Mouse (Mus musculus): ENCODE data around the gene Olfr288.

Olfr288 gene

GRCm38 (mm10) chr15:98195442-98195841 lies at the start of gene Olfr288:
Gene Olfr288, minus strand, starts transcription at chr15:98195542.
- DNase-seq (ENCODE audit: low spot score in 2 of 2) = no peak

- no peak for DNase-seq (ENCODE audit: low spot score in 2 of 2)
These were observed 40.1 kb upstream of the Olfr288 start for GRCm38 (mm10) chr15:98235442-98235841.

GRCm38 (mm10) chr15:98234350-98234749 lies 39.0 kb upstream of the Olfr288 start, which contains the start of gene Olfr286:
Gene Olfr286, minus strand, starts transcription at chr15:98234450.
- DNase-seq (ENCODE audit: low spot score in 2 of 2) = no peak

GRCm38 (mm10) chr15:98226096-98226495 lies 30.8 kb upstream of the Olfr288 start:
- no peak for DNase-seq (ENCODE audit: low spot score in 2 of 2)

DNA sequence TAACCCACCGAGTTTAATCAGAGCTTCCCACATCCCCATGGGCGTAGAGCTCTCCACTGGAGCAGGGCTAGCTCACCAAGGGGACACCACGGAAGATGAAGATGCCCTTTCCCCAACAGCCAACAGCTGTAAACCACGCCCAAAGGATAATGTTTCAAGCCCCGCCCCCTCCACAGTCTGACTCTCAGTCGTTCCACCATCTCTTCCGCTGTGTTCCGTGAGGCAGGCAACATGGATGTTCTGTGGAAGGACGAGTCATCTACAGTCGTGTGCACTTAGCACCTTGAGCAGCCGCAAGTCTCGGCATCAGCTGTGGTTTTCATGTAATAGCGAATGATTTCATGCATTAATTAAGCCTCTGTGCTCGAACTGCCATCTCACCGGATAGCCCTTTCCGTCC lies 30.3 kb upstream of the Olfr288 start:
- DNase-seq (ENCODE audit: low spot score in 2 of 2) = no peak

DNA sequence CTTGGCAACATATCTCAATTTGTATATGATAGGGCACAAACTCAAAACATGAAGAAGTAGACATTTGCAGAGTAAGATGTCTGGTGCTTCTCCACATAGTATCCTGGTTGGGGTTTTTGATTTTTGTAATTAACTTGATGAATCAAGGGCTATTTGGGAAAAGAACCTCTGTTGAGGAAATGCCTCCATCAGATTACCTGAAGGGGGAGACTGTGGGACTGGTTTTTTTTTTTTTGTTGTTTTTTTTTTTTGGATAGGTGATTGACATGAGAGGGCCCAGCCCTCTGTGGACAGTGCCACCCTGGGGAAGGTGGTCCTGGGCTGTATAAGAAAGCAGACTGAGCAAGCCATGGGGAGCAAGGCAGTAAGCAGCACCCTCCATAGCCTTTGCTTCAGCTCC lies 27.0 kb upstream of the Olfr288 start:
- DNase-seq (ENCODE audit: low spot score in 2 of 2) = no peak

DNA sequence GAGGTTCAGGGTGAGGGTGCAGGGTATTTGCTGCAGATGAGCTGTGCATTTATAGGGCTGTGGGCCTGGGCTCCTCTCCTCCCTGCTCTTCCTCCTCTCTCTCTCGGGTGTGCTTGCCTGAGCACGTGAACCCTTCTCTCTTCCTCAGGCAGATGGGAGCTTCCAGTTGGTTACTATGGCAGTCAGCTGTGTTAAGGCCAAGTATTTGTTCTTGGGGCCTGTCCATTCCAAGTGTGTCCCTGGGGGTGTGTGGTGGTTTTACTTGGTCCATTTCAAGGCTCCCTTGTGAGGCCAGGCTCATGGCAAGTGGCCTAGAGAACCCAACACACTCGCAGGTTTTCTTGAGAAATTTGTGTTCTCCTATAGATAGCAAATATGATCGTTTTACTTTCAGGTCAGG lies 25.5 kb upstream of the Olfr288 start, which contains the start of the genes Gm44579 and Olfr287:
TSS of gene Gm44579 (minus strand) at position 101 of the 400 bp plus-strand sequence.
TSS of gene Olfr287 (minus strand) at position 180 of the 400 bp plus-strand sequence.
- DNase-seq (ENCODE audit: low spot score in 2 of 2) = no peak

GRCm38 (mm10) chr15:98214130-98214529 lies 18.8 kb upstream of the Olfr288 start:
- no peak for DNase-seq (ENCODE audit: low spot score in 2 of 2)

- no peak for DNase-seq (ENCODE audit: low spot score in 2 of 2)
These were observed 18.1 kb upstream of the Olfr288 start for GRCm38 (mm10) chr15:98213336-98213870.

DNA sequence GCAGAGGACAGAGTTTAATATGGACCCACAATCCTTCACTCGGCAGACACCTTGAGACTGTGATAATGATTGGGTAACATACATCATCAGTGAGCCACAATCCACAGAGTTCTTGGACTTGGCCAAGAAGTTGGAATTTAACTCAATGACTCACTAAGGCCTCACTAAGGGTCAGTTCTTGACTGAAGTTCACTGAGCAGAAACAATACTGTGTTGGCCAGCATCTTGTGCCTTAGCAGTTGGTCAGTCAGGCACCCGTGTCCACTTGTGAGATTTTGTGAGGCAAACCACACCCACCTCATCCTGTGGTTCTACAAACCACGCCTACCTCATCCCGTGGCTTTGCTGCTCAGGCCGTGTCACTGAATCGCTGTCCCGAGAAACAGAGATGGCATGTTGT lies 14.3 kb upstream of the Olfr288 start:
- no peak for DNase-seq (ENCODE audit: low spot score in 2 of 2)

DNA sequence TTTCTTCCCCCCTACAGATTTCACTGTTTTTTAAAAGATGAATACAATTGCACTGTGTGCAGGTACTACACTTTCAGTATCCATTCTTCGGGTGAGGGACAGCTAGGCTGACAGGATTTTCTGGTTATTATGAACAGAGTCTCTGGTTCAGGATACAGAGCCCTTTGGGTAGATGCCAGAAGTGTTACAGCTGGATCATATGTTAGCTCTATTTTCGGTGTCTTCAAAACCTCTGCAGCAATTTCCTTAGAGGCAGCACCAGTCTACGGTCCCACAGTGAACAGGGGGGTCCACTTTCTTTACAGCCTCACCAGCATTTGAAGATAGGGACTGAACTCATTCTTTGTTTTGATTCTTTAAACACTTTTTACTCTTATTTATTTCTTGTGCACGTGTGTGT lies 10.9 kb downstream of the Olfr288 start:
- DNase-seq (ENCODE audit: low spot score in 2 of 2) = no peak

- no peak for DNase-seq (ENCODE audit: low spot score in 2 of 2)
These were observed 13.3 kb downstream of the Olfr288 start for GRCm38 (mm10) chr15:98181856-98182570.

GRCm38 (mm10) chr15:98181132-98181711 lies 14.1 kb downstream of the Olfr288 start:
- peak; percentile 52 to 83 for DNase-seq (ENCODE audit: low spot score in 2 of 2)

DNA sequence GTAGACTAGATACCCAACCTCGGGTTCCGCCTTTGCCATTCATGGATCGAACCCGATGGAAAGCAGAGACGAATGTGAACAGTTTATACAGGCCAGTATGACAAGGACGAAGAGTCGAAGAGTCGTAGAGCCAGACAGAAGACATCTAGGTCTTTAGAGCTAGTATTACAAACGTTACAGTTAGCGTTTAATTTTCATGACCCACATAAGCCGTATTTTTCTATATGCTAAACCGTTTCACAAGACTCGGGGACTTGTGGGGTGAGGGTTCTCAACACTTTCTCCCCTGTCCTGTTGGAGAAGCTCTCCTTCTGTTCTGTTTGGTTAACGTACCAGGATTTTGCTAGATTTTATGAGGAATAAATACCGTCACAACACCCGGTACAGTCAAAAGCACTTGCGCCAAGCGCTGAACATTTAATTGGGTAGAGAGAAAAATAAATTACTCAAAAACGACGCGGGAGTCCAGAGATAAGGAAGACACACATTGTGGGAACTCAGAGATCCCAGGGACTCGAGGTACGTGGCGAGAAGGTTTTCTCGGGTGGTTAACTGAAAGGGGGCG lies 14.7 kb downstream of the Olfr288 start:
- DNase-seq (ENCODE audit: low spot score in 2 of 2) = no peak

DNA sequence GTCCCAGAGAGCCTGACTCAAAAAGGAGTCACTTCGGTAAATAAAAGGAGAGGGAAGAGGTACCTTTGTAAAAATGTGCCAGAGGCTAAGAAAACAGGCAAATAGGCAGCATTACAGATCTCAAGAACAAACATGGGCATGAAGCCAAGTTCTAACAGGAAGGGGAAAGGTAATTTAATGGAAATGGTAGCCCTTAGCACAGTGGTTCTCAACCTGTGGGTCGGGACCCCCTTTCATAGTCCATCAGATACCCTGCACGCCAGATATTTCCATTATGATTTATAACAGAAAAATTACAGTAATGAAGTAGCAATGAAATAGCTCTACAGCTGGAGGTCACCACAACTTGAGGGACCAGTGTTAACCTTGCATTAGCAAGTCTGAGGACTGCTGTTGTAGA lies 18.0 kb downstream of the Olfr288 start:
- DNase-seq (ENCODE audit: low spot score in 2 of 2) = no peak

DNA sequence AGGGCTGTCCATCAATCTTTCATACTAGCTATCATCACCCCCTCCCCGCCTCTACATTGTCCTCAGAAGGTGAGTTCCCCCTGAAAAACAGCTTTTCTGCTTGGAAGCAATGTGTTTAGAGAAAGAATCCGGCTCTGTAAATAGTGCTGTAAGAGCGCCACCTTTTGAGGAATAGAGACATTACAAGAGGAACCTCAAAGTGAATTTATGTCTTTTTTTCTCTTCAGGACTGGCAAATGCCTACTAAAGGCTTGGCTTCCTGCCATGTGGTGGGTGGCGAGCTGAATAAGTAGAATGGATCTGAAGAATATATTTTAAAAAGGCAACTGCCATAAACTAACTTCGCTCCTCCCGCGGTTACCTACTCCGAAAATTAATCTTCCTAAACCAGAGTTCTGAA lies 21.5 kb downstream of the Olfr288 start:
- DNase-seq (ENCODE audit: low spot score in 2 of 2) = no peak

- no peak for DNase-seq (ENCODE audit: low spot score in 2 of 2)
These were observed 23.2 kb downstream of the Olfr288 start for GRCm38 (mm10) chr15:98172113-98172512.

GRCm38 (mm10) chr15:98170917-98171316 lies 24.4 kb downstream of the Olfr288 start:
- no peak for DNase-seq (ENCODE audit: low spot score in 2 of 2)

DNA sequence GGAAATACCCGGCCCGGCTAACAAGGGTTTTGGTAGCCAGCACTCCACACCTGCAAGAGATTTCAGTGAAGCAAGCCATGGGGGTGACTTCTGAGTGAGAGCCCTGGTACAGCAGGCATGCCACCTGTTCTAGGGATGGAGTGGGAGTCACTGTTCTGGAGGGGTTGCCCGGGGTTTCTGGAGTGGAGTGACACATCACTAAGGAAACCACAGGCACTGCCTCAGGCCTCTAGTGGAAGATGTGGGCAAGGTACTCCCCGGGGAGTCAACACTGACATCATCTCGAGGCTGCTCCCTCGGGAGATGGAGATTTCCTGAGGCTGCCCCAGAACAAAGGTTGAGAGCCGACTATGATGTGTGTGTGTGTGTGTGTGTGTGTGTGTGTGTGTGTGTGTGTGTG lies 25.0 kb downstream of the Olfr288 start:
- no peak for DNase-seq (ENCODE audit: low spot score in 2 of 2)

DNA sequence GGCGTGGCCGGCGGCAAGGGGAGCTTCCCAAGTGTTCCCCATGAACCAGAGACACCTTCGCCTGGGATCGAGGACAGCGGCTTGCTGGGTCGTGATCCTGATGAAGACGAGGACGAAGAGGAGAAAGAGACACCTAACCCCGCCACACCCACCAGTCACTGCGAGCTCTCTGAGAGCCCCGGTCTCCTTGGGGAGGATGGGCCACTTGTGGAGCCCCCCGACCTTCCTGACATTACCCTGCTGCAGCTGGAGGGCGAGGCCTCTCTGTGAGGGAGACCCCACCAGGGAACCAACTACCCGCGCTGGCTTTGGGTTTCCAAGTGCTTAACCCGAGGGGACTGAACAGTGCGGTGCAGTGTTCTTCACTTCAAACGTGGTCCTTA lies 26.7 kb downstream of the Olfr288 start:
- no peak for DNase-seq (ENCODE audit: low spot score in 2 of 2)

DNA sequence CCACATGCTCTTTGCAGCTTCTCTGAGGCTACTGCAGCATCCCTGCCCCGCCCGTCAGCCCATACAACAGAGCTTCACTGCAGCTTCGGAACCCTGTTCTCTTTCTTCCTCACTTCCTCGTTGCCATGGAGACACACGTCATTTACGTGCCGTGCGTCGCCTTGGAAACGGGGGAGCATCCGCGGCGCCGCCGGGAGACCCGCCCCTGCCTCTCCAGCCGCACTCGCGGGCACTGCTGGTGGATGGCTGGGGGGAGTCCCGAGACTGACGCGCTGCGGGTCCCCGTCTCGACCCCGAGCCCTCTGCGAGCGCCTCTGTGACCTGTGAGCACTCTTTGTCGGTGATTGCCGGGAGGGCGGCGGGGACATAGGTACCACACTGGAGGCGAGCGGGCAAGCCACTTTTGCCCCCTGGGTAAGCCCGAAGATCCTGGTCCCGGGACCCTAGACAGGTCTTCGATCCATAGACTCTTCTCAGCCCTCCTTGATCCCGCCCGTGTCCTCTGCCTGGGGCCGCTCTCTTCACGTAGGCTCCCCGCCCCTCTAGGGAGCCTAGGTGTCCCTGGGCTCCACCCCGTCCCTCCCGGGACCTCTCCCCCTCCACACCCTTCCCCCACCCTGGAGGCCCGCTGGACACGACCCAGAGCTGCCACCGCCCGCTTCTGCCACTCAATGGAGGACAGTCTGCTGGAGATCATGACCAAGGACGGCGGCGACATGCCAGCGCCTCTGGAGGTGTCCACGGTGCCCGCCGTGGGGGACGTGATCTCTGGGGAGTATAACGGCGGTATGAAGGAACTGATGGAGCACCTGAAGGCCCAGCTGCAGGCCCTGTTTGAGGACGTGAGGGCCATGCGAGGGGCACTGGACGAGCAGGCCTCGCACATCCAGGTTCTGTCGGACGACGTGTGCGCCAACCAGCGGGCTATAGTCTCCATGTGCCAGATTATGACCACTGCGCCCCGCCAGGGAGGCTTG lies 27.4 kb downstream of the Olfr288 start:
- peak in 1 of 2 experiments; percentile 65 for DNase-seq (ENCODE audit: low spot score in 2 of 2)
